Mouse (Mus musculus) heart, postnatal 0 days (tissue): Measurements from ENCODE around the gene Marco. TPM values are rescaled to one million over a fixed set of nuclear protein-coding genes. Genes with fewer than 3 reads are reported as not detected.

ENCODE experiments used
- ATAC-seq: fragments of 200-750 bp; cut with Nextera tagmentation; 2 replicates; pipeline ENCODE4 v1.8.0; 2017; ENCODE audit warnings: low read depth, moderate number of reproducible peaks, moderate library complexity; ENCODE audit not compliant: insufficient read depth
- DNase-seq: peaks from one replicate; pipeline ENCODE4 v3.0.0-alpha.2; 2016; ENCODE audit warnings: low spot score
- H3K27ac ChIP-seq: fragments of 300-500 bp; sonication (generic); 2 replicates; pipeline ENCODE4 v1.5.1; 2014; ENCODE audit warnings: low read depth, mild to moderate bottlenecking
- H3K27me3 ChIP-seq: fragments of 300-500 bp; sonication (generic); 2 replicates; pipeline ENCODE4 v1.6.1; 2014; ENCODE audit warnings: low read length, mixed read lengths; ENCODE audit not compliant: control insufficient read depth, insufficient read depth
- H3K36me3 ChIP-seq: fragments of 300-500 bp; sonication (generic); replicated peaks from 2 replicates; pipeline ENCODE4 v1.6.1; 2014; ENCODE audit warnings: low read length, mixed read lengths; ENCODE audit not compliant: control insufficient read depth, insufficient read depth
- H3K4me1 ChIP-seq: fragments of 300-500 bp; sonication (generic); 2 replicates; pipeline ENCODE4 v1.6.1; 2014; ENCODE audit warnings: antibody characterized with exemption; ENCODE audit not compliant: control insufficient read depth, insufficient read depth
- H3K4me2 ChIP-seq: fragments of 300-500 bp; sonication (generic); 2 replicates; pipeline ENCODE4 v1.6.1; 2014; ENCODE audit warnings: low read depth, mild to moderate bottlenecking, low read length, moderate library complexity
- H3K4me3 ChIP-seq: fragments of 300-500 bp; sonication (generic); 2 replicates; pipeline ENCODE4 v1.5.1; 2014; ENCODE audit warnings: low read depth, low read length
- H3K9ac ChIP-seq: fragments of 300-500 bp; sonication (generic); replicated peaks from 2 replicates; pipeline ENCODE4 v1.6.1; 2014; ENCODE audit warnings: low read depth, low read length, mixed read lengths
- H3K9me3 ChIP-seq: fragments of 300-500 bp; sonication (generic); replicated peaks from 2 replicates; pipeline ENCODE4 v1.6.1; 2016; ENCODE audit warnings: low read length; ENCODE audit not compliant: control insufficient read depth
- CTCF ChIP-seq: IDR thresholded peaks from 2 replicates; pipeline ENCODE4 v1.5.1; 2016; ENCODE audit warnings: antibody characterized with exemption, control low read depth, low read depth
- EP300 ChIP-seq: IDR thresholded peaks from 2 replicates; pipeline ENCODE4 v1.6.1; 2016; ENCODE audit warnings: antibody characterized with exemption, low read depth
- WGBS: fragments of 180-500 bp; shearing (Covaris S2); extraction: QIAGEN DNeasy Blood & Tissue Kit; methylation state at CpG from one replicate; pipeline ENCODE4 v1.1.7; 2014; 5-methylcytosine and 5-hydroxymethylcytosine counted together
- polyA plus RNA-seq: library from polyadenylated mRNA; unstranded; fragments of >200 nt; fragmentation: Nextera tagmentation; extraction: Ambion mirVana; gene quantifications from 2 replicates; pipeline ENCODE4 v1.2.1, GENCODE M21; 2015
- total RNA-seq: library from RNA; depleted of rRNA; stranded (reverse); fragments of >200 nt; gene quantifications from 2 replicates; pipeline ENCODE4 v1.2.3, GENCODE M21; 2014; ENCODE audit warnings: low replicate concordance

Marco gene
- total and polyA plus RNA-seq, 2 experiments from 2014 or later = 0.25 TPM; not detected in 1

- Histone ChIP-seq H3K4me1 (no peaks in the 10 kb centered on the region), H3K27me3 (no peaks in the 10 kb centered on the region), H3K27ac (no peak overlapping the region), H3K9me3 (no peaks in the 10 kb centered on the region), H3K4me2 (no peak overlapping the region), H3K4me3 (no peak overlapping the region), H3K36me3 (no peaks in the 10 kb centered on the region), H3K9ac (no peak overlapping the region)
- DNase-seq (no peak), ATAC-seq (no peak)
- no peak for TF ChIP-seq CTCF
- TF ChIP-seq EP300 = no peak
- WGBS = 66% methylated on average over 4 of the region's 4 CpGs
These were observed 6.8 kb downstream of the Marco start for GRCm38 (mm10) chr1:120498036-120498435.

- H3K36me3 ChIP-seq = no peaks in the 10 kb centered on the region
- no peak overlapping the region for H3K9ac ChIP-seq
- ATAC-seq (no peak), DNase-seq (no peak)
- H3K27ac ChIP-seq = no peak overlapping the region
- no peaks in the 10 kb centered on the region for H3K9me3 ChIP-seq
- H3K27me3 ChIP-seq = no peaks in the 10 kb centered on the region
- no peak overlapping the region for H3K4me3 ChIP-seq
- H3K4me1 ChIP-seq = no peaks in the 10 kb centered on the region
- no peak overlapping the region for H3K4me2 ChIP-seq
- WGBS = 11% methylated on average over 5 of the region's 5 CpGs
- TF ChIP-seq CTCF = no peak
- TF ChIP-seq EP300 = no peak
These were observed 23.9 kb downstream of the Marco start for GRCm38 (mm10) chr1:120480937-120481336.

- no peak for DNase-seq
- Histone ChIP-seq H3K9ac (no peak overlapping the region), H3K36me3 (no peaks in the 10 kb centered on the region), H3K9me3 (no peaks in the 10 kb centered on the region), H3K4me1 (no peaks in the 10 kb centered on the region), H3K27ac (no peak overlapping the region), H3K27me3 (no peaks in the 10 kb centered on the region), H3K4me3 (no peak overlapping the region), H3K4me2 (no peak overlapping the region)
- TF ChIP-seq CTCF = no peak
- TF ChIP-seq EP300 = no peak
- ATAC-seq = no peak
- 41% methylated on average over 4 of the region's 4 CpGs for WGBS
These were observed 30.0 kb downstream of the Marco start for GRCm38 (mm10) chr1:120474825-120475224.

DNA sequence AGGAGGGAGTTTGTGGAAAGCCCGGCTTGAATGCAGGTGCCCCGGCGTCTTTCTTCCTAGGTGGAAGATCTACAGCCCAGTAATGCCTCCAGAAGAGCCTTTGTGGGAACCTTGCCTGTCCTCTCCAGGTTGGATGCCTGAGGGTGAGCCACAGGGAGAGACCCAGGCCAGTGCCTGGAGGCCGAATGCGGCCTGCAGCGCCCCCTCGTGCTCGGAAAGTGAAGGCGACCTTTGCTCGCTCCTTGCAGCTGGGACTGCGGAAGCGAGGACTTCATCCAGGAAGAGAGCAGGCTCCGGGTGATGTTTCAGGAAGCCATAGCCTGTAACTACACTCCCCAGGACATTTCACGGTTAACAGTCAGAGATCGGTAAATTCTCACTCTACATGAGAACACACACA is 35.9 kb downstream of the Marco start:
- TF ChIP-seq CTCF = peak; percentile 52
- no peak for TF ChIP-seq EP300
- 14% methylated on average over 15 of the region's 15 CpGs for whole genome bisulfite sequencing
- ATAC-seq = no peak

GRCm38 (mm10) chr1:120467323-120467722 is 37.5 kb downstream of the Marco start:
- no peak overlapping the region for H3K4me3 ChIP-seq
- peaks cover 7% of the 10 kb centered on the region; the same call in 1 of the 2 replicates for H3K27me3 ChIP-seq
- no peak for DNase-seq
- ATAC-seq = no peak
- TF ChIP-seq CTCF = no peak
- TF ChIP-seq EP300 = no peak
- no peaks in the 10 kb centered on the region for H3K4me1 ChIP-seq
- H3K36me3 ChIP-seq = no peaks in the 10 kb centered on the region
- H3K9me3 ChIP-seq = no peaks in the 10 kb centered on the region
- H3K4me2 ChIP-seq = no peak overlapping the region
- H3K9ac ChIP-seq = no peak overlapping the region
- no peak overlapping the region for H3K27ac ChIP-seq
- WGBS = 69% methylated on average over 2 of the region's 2 CpGs

More for the DNA sequence above, 35.9 kb downstream of the Marco start:
- no peak overlapping the region for H3K4me3 ChIP-seq
- no peaks in the 10 kb centered on the region for H3K36me3 ChIP-seq
- no peak overlapping the region for H3K4me2 ChIP-seq
- DNase-seq = no peak
- no peaks in the 10 kb centered on the region for H3K9me3 ChIP-seq
- H3K27me3 ChIP-seq = peaks cover 7% of the 10 kb centered on the region; the same call in 1 of the 2 replicates
- no peak overlapping the region for H3K27ac ChIP-seq
- H3K9ac ChIP-seq = no peak overlapping the region
- H3K4me1 ChIP-seq = no peaks in the 10 kb centered on the region

DNA sequence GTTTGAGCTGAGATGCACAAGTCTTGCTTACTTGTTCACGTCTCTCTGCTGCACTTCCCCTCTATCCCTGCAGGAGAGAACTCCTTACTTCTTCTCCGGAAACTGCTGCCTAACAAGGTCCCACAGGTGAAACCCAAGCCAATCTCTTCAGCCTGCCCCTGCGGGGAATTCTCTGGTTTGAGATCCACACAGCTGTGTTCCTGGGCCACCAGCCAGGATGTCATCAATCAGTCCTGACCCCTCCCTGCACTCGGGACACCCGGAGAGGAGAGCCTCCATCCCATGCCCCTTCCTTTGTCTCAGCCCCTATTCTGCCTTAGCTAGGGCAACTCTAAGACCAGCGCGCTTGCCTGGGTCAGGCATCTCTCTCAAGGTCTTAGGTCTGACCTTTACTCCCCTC is 38.1 kb downstream of the Marco start:
- TF ChIP-seq CTCF (no peak), EP300 (no peak)
- WGBS = 31% methylated on average over 7 of the region's 7 CpGs
- H3K9me3 ChIP-seq = no peaks in the 10 kb centered on the region
- H3K27me3 ChIP-seq = peaks cover 7% of the 10 kb centered on the region; the same call in 1 of the 2 replicates
- DNase-seq = no peak
- H3K27ac ChIP-seq = no peak overlapping the region
- no peak for ATAC-seq
- no peak overlapping the region for H3K4me2 ChIP-seq
- no peaks in the 10 kb centered on the region for H3K36me3 ChIP-seq
- no peaks in the 10 kb centered on the region for H3K4me1 ChIP-seq
- no peak overlapping the region for H3K9ac ChIP-seq
- no peak overlapping the region for H3K4me3 ChIP-seq
